Mouse (Mus musculus): ENCODE measurements at regions not wholly inside any gene's neighbourhood (a gene's known extent, or its start where the extent isn't known, plus 50 kb on each side); places are given as distances from the start of the nearest gene placed in this dataset.
A peak's percentile ranks its signal among the peaks of the same experiment; 100 is the strongest.

GRCm38 (mm10) chr12:74658406-74658805, 342.2 kb upstream of the Gm11042 start:
- no peak overlapping the region for H3K4me2 ChIP-seq (replicated peaks)
- H3K9me3 ChIP-seq, result no peaks in the 10 kb centered on the region
- H3K27me3 ChIP-seq, result no peaks in the 10 kb centered on the region
- no peak overlapping the region for H3K9ac ChIP-seq
- no peaks in the 10 kb centered on the region for H3K4me1 ChIP-seq
- no peak overlapping the region for H3K27ac ChIP-seq
- no peak overlapping the region for H3K4me3 ChIP-seq
- no peak for ATAC-seq (ENCODE audit: low FRiP score, low read depth)
- no peaks in the 10 kb centered on the region for H3K36me3 ChIP-seq

DNA sequence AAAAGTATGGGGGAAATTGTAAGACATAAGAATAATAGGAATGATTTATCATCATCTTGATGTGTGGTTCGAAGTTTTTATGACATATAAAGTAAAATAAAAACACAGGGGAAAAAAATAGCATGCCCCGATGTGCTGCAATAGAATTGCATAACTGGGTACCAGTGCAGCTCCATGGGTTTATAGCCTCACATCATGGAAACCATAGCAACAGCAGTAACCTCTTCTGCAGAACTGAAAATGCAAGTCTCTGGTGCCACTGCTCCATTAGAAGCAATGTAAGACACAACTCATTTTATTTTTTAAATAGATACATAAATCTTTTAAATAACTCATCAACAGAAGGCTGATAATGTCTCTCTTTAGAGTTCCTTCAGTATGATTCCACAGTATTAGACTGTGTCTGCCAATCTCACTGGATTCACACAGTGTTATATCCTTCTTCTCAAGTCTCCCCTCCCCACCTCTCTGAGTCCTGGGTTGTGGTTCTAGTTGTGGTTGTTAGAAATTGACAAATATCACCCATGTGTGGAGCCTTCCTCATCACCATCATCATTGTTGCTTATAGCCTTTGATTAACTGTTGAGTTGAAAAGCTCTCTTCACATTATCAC, 340.9 kb upstream of the Gm11042 start:
- H3K9ac ChIP-seq, result no peak overlapping the region
- no peaks in the 10 kb centered on the region for H3K36me3 ChIP-seq
- no peak overlapping the region for H3K4me3 ChIP-seq
- H3K9me3 ChIP-seq, result no peaks in the 10 kb centered on the region
- H3K27ac ChIP-seq, result no peak overlapping the region
- no peaks in the 10 kb centered on the region for H3K27me3 ChIP-seq
- 68% methylated on average over 2 of the region's 2 CpGs for WGBS
- no peaks in the 10 kb centered on the region for H3K4me1 ChIP-seq
- no peak overlapping the region for H3K4me2 ChIP-seq (replicated peaks)
- ATAC-seq (ENCODE audit: low FRiP score, low read depth), result no peak

- Histone ChIP-seq H3K27ac (no peak overlapping the region), H3K9me3 (no peaks in the 10 kb centered on the region), H3K27me3 (no peaks in the 10 kb centered on the region), H3K36me3 (no peaks in the 10 kb centered on the region), H3K4me3 (no peak overlapping the region), H3K9ac (no peak overlapping the region), H3K4me1 (no peaks in the 10 kb centered on the region), H3K4me2 (replicated peaks) (no peak overlapping the region)
- no peak for ATAC-seq (ENCODE audit: low FRiP score, low read depth)
- 86% methylated on average over 1 of the region's 1 CpGs for WGBS
Measured at GRCm38 (mm10) chr12:74651256-74651655, 335.1 kb upstream of the Gm11042 start.

- no peak overlapping the region for H3K4me3 ChIP-seq
- H3K27me3 ChIP-seq, result no peaks in the 10 kb centered on the region
- H3K4me1 ChIP-seq, result no peaks in the 10 kb centered on the region
- H3K4me2 ChIP-seq (replicated peaks), result no peak overlapping the region
- no peak overlapping the region for H3K9ac ChIP-seq
- no peak for ATAC-seq (ENCODE audit: low FRiP score, low read depth)
- H3K9me3 ChIP-seq, result no peaks in the 10 kb centered on the region
- H3K36me3 ChIP-seq, result no peaks in the 10 kb centered on the region
- no peak overlapping the region for H3K27ac ChIP-seq
- WGBS, result 77% methylated on average over 2 of the region's 2 CpGs
Measured at GRCm38 (mm10) chr12:74632827-74633226, 316.6 kb upstream of the Gm11042 start.

GRCm38 (mm10) chr12:74595208-74595607, 279.0 kb upstream of the Gm11042 start:
- H3K4me1 ChIP-seq, result no peaks in the 10 kb centered on the region
- H3K27ac ChIP-seq, result no peak overlapping the region
- H3K4me2 ChIP-seq (replicated peaks), result no peak overlapping the region
- WGBS, result 78% methylated on average over 2 of the region's 2 CpGs
- H3K27me3 ChIP-seq, result no peaks in the 10 kb centered on the region
- no peaks in the 10 kb centered on the region for H3K36me3 ChIP-seq
- no peak for ATAC-seq (ENCODE audit: low FRiP score, low read depth)
- H3K4me3 ChIP-seq, result no peak overlapping the region
- no peak overlapping the region for H3K9ac ChIP-seq
- no peaks in the 10 kb centered on the region for H3K9me3 ChIP-seq

GRCm38 (mm10) chr12:74554599-74554998, 238.4 kb upstream of the Gm11042 start:
- ATAC-seq (ENCODE audit: low FRiP score, low read depth), result no peak
- Histone ChIP-seq H3K27me3 (no peaks in the 10 kb centered on the region), H3K4me3 (no peak overlapping the region), H3K9me3 (no peaks in the 10 kb centered on the region), H3K4me1 (no peaks in the 10 kb centered on the region), H3K27ac (no peak overlapping the region), H3K4me2 (replicated peaks) (no peak overlapping the region), H3K36me3 (no peaks in the 10 kb centered on the region), H3K9ac (no peak overlapping the region)
- WGBS, result 71% methylated on average over 2 of the region's 2 CpGs

GRCm38 (mm10) chr12:74544172-74544571, 228.0 kb upstream of the Gm11042 start:
- WGBS, result 69% methylated on average over 2 of the region's 2 CpGs
- Histone ChIP-seq H3K4me1 (no peaks in the 10 kb centered on the region), H3K4me2 (replicated peaks) (no peak overlapping the region), H3K4me3 (no peak overlapping the region), H3K27ac (no peak overlapping the region), H3K36me3 (no peaks in the 10 kb centered on the region), H3K9me3 (no peaks in the 10 kb centered on the region), H3K27me3 (no peaks in the 10 kb centered on the region), H3K9ac (no peak overlapping the region)
- ATAC-seq (ENCODE audit: low FRiP score, low read depth), result no peak

DNA sequence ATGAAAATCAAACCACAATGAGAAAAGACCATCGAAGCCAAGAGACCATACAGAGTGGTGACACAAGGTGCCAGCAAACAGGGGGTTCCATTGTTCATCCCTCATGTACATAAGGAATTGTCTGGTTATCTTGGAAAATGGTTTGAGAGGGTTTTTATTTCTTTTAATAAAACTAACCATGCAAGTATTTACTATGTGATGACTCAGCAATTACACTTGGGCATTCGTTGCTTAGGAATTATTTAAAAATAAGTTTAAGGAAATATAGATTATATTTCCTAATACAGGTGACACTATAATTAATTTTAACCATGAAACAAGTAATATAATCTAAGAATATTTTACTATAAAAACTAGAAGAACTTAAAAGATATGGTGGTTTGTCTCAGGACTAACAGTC, 218.7 kb upstream of the Gm11042 start:
- no peak for ATAC-seq (ENCODE audit: low FRiP score, low read depth)
- Histone ChIP-seq H3K4me1 (no peaks in the 10 kb centered on the region), H3K4me2 (replicated peaks) (no peak overlapping the region), H3K9me3 (no peaks in the 10 kb centered on the region), H3K9ac (no peak overlapping the region), H3K36me3 (no peaks in the 10 kb centered on the region), H3K27me3 (no peaks in the 10 kb centered on the region), H3K27ac (no peak overlapping the region), H3K4me3 (no peak overlapping the region)
- WGBS, result 81% methylated on average over 2 of the region's 2 CpGs

GRCm38 (mm10) chr12:74528983-74529566, 212.9 kb upstream of the Gm11042 start:
- 80% methylated on average over 5 of the region's 5 CpGs for WGBS
- no peaks in the 10 kb centered on the region for H3K27me3 ChIP-seq
- H3K36me3 ChIP-seq, result no peaks in the 10 kb centered on the region
- no peak overlapping the region for H3K4me2 ChIP-seq (replicated peaks)
- no peaks in the 10 kb centered on the region for H3K4me1 ChIP-seq
- ATAC-seq (ENCODE audit: low FRiP score, low read depth), result no peak
- H3K9ac ChIP-seq, result no peak overlapping the region
- H3K4me3 ChIP-seq, result no peak overlapping the region
- H3K27ac ChIP-seq, result no peak overlapping the region
- H3K9me3 ChIP-seq, result no peaks in the 10 kb centered on the region

DNA sequence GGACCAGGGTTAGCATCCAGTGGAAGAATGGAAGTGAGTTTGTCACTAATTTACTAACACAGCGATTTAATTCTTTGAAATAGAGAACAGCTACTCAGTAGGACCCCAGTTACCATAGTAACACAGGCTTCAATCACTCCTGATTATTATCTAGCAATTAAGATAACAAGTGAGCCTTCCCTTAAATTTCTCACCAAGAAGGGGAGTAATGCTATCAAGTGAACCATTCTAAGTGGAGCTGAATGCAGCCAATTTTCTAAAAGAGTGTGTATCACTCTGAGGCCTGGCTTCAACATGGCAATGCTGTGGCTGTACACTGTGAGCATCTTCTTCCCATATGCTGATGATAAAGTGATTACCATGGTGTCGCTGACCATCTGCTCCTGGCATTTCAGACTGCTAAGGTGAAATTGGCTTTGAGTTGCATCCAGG, 211.0 kb upstream of the Gm11042 start:
- Histone ChIP-seq H3K4me3 (no peak overlapping the region), H3K4me2 (replicated peaks) (no peak overlapping the region), H3K4me1 (no peaks in the 10 kb centered on the region), H3K27me3 (no peaks in the 10 kb centered on the region), H3K9ac (no peak overlapping the region), H3K36me3 (no peaks in the 10 kb centered on the region), H3K9me3 (no peaks in the 10 kb centered on the region), H3K27ac (no peak overlapping the region)
- WGBS, result 63% methylated on average over 2 of the region's 2 CpGs
- no peak for ATAC-seq (ENCODE audit: low FRiP score, low read depth)

DNA sequence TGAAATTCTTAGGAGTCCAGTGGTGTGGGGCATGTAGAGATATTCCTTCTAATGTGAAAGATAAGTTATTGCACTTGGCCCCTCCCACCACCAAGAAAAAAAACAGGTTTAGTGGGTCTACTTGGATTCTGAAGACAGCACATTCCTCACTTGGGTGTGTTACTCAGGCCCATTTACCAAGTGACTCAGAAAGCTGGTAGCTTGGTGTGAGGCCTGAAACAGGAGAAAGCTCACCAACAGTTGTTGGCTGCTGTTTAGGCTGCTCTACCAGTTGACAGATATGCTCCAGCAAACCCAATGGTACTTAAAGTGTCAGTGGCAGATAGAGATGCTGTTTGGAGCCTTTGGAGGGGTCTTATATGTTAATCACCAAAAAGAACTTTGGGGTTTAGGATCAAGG, 207.8 kb upstream of the Gm11042 start:
- Histone ChIP-seq H3K4me3 (no peak overlapping the region), H3K4me2 (replicated peaks) (no peak overlapping the region), H3K36me3 (no peaks in the 10 kb centered on the region), H3K4me1 (no peaks in the 10 kb centered on the region), H3K27ac (no peak overlapping the region), H3K27me3 (no peaks in the 10 kb centered on the region), H3K9ac (no peak overlapping the region), H3K9me3 (no peaks in the 10 kb centered on the region)
- no peak for ATAC-seq (ENCODE audit: low FRiP score, low read depth)

GRCm38 (mm10) chr12:74518032-74518431, 201.8 kb upstream of the Gm11042 start:
- ATAC-seq (ENCODE audit: low FRiP score, low read depth), result peak; percentile 80
- no peak overlapping the region for H3K9ac ChIP-seq
- no peaks in the 10 kb centered on the region for H3K27me3 ChIP-seq
- no peak overlapping the region for H3K27ac ChIP-seq
- no peaks in the 10 kb centered on the region for H3K36me3 ChIP-seq
- no peak overlapping the region for H3K4me3 ChIP-seq
- WGBS, result 50% methylated on average over 6 of the region's 6 CpGs
- no peaks in the 10 kb centered on the region for H3K9me3 ChIP-seq
- 0 out of 2 replicates have a peak overlapping the region, but pooled peaks have one; percentile 3 for H3K4me2 ChIP-seq (replicated peaks)
- peaks cover 10% of the 10 kb centered on the region; the same call in 1 of the 2 replicates for H3K4me1 ChIP-seq

GRCm38 (mm10) chr12:74516527-74516926, 200.3 kb upstream of the Gm11042 start:
- Histone ChIP-seq H3K9ac (no peak overlapping the region), H3K27me3 (no peaks in the 10 kb centered on the region), H3K27ac (no peak overlapping the region), H3K9me3 (no peaks in the 10 kb centered on the region), H3K36me3 (no peaks in the 10 kb centered on the region), H3K4me3 (no peak overlapping the region), H3K4me2 (replicated peaks) (no peak overlapping the region), H3K4me1 (peaks cover 10% of the 10 kb centered on the region; the same call in 1 of the 2 replicates)
- 64% methylated on average over 3 of the region's 3 CpGs for WGBS
- ATAC-seq (ENCODE audit: low FRiP score, low read depth), result 0 out of 2 replicates have a peak, but pooled peaks have one; percentile 66

All from limb, embryonic 13.5 days (tissue).